Mouse (Mus musculus) cerebellum, postnatal 14 days (tissue): Measurements from ENCODE around the gene Olfr672.
"Not testable (repeated sequence)": the region's sequence is repeated elsewhere in the genome, so short reads cannot be mapped to it uniquely, and the experiment has no call there.

Experiments used
- DNase-seq, 2 experiments: peaks; one replicate each; pipeline ENCODE4 v3.0.0; 2021; ENCODE audit warnings: mixed read lengths in 2 of 2

Gene Olfr672

GRCm38 (mm10) chr7:105001929-105002328 lies at the start of gene Olfr672:
Gene Olfr672, minus strand, starts transcription at chr7:105002029.
- DNase-seq = no peak

GRCm38 (mm10) chr7:105033836-105034235 lies 32.0 kb upstream of the Olfr672 start:
- DNase-seq = peak; percentile 0 to 1

GRCm38 (mm10) chr7:105032398-105032797 lies 30.6 kb upstream of the Olfr672 start, which contains the start of gene Olfr676:
Gene Olfr676, plus strand, starts transcription at chr7:105032698.
- DNase-seq = no peak

GRCm38 (mm10) chr7:105028360-105028759 lies 26.5 kb upstream of the Olfr672 start, which contains the start of gene Olfr675:
Gene Olfr675, minus strand, starts transcription at chr7:105028460.
- DNase-seq = no peak

- DNase-seq = no peak
Observed at GRCm38 (mm10) chr7:105022530-105022929, 20.7 kb upstream of the Olfr672 start.

GRCm38 (mm10) chr7:104979026-104979425 lies 22.8 kb downstream of the Olfr672 start, which contains the start of gene Olfr671:
Gene Olfr671, minus strand, starts transcription at chr7:104979126.
- no peak for DNase-seq

- DNase-seq = not testable (repeated sequence)
Observed at GRCm38 (mm10) chr7:104972507-104972906, 29.3 kb downstream of the Olfr672 start.

- DNase-seq = no peak
Observed at GRCm38 (mm10) chr7:104962520-104962919, 39.3 kb downstream of the Olfr672 start, which contains the start of gene Olfr670. Gene Olfr670, minus strand, starts transcription at chr7:104962620.

GRCm38 (mm10) chr7:104950234-104950633 lies 51.6 kb downstream of the Olfr672 start:
- not testable (repeated sequence) for DNase-seq
